Mouse (Mus musculus): ENCODE data around the gene Fmn2. TPM values are rescaled to one million over a fixed set of nuclear protein-coding genes. Genes with fewer than 3 reads are reported as not detected.

Gene Fmn2
- total and polyA plus RNA-seq, 2 experiments from 2014 or later, result 8.2 to 19.9 TPM

GRCm38 (mm10) chr1:174654565-174654964 is 152.9 kb downstream of the Fmn2 start:
- Histone ChIP-seq H3K27ac (ENCODE audit: low read depth, low read length) (no peak overlapping the region), H3K4me3 (ENCODE audit: low read depth, low read length) (no peak overlapping the region), H3K36me3 (ENCODE audit: insufficient read depth, low read length) (no peaks in the 10 kb centered on the region), H3K9me3 (ENCODE audit: low read length) (no peaks in the 10 kb centered on the region), H3K9ac (replicated peaks; ENCODE audit: low read length, poor library complexity, severe bottlenecking) (no peak overlapping the region), H3K4me1 (ENCODE audit: insufficient read depth, low read length) (no peaks in the 10 kb centered on the region; the same call in 1 of the 2 replicates), H3K4me2 (ENCODE audit: low read depth, low read length, poor library complexity, severe bottlenecking) (no peak overlapping the region), H3K27me3 (ENCODE audit: insufficient read depth, low read length) (no peaks in the 10 kb centered on the region)
- no peak for ATAC-seq (ENCODE audit: low FRiP score)
- DNase-seq (ENCODE audit: low spot score), result no peak
- WGBS, result 61% methylated on average over 5 of the region's 5 CpGs
- TF ChIP-seq CTCF (IDR thresholded peaks at IDR 0.05), result no peak

DNA sequence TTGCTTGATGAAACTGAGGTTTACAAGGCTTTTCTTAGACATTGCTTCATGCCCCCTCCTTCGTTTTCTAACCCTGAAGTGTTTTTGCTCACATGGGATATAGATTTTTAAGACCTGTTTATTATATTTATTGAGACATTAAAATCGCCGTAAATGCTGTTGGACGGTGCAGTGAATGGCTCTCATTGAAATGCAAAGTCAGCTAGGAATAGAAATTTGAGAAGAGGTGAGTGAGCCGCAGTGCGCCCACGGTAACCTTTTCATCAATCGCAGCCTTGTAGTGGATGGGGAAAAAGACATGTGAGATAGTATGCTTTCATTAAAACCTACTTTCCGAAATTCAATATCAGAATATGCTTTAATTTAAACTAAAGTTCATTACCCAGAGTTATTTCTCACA is 153.7 kb downstream of the Fmn2 start:
- Histone ChIP-seq H3K36me3 (ENCODE audit: insufficient read depth, low read length) (no peaks in the 10 kb centered on the region), H3K4me3 (ENCODE audit: low read depth, low read length) (no peak overlapping the region), H3K4me2 (ENCODE audit: low read depth, low read length, poor library complexity, severe bottlenecking) (no peak overlapping the region), H3K27ac (ENCODE audit: low read depth, low read length) (no peak overlapping the region), H3K27me3 (ENCODE audit: insufficient read depth, low read length) (no peaks in the 10 kb centered on the region), H3K9me3 (ENCODE audit: low read length) (no peaks in the 10 kb centered on the region), H3K9ac (replicated peaks; ENCODE audit: low read length, poor library complexity, severe bottlenecking) (no peak overlapping the region), H3K4me1 (ENCODE audit: insufficient read depth, low read length) (no peaks in the 10 kb centered on the region; the same call in 1 of the 2 replicates)
- WGBS, result 54% methylated on average over 9 of the region's 9 CpGs
- DNase-seq (ENCODE audit: low spot score), result no peak
- no peak for TF ChIP-seq CTCF (IDR thresholded peaks at IDR 0.05)
- no peak for ATAC-seq (ENCODE audit: low FRiP score)

- Histone ChIP-seq H3K9me3 (ENCODE audit: low read length) (no peaks in the 10 kb centered on the region), H3K4me1 (ENCODE audit: insufficient read depth, low read length) (no peaks in the 10 kb centered on the region; the same call in 1 of the 2 replicates), H3K9ac (replicated peaks; ENCODE audit: low read length, poor library complexity, severe bottlenecking) (no peak overlapping the region), H3K27me3 (ENCODE audit: insufficient read depth, low read length) (no peaks in the 10 kb centered on the region), H3K27ac (ENCODE audit: low read depth, low read length) (no peak overlapping the region), H3K4me3 (ENCODE audit: low read depth, low read length) (no peak overlapping the region), H3K36me3 (ENCODE audit: insufficient read depth, low read length) (no peaks in the 10 kb centered on the region), H3K4me2 (ENCODE audit: low read depth, low read length, poor library complexity, severe bottlenecking) (no peak overlapping the region)
- DNase-seq (ENCODE audit: low spot score) (no peak), ATAC-seq (ENCODE audit: low FRiP score) (no peak)
- WGBS, result 94% methylated on average over 4 of the region's 4 CpGs
- TF ChIP-seq CTCF (IDR thresholded peaks at IDR 0.05), result no peak
These were observed 154.9 kb downstream of the Fmn2 start for GRCm38 (mm10) chr1:174656554-174656953.

DNA sequence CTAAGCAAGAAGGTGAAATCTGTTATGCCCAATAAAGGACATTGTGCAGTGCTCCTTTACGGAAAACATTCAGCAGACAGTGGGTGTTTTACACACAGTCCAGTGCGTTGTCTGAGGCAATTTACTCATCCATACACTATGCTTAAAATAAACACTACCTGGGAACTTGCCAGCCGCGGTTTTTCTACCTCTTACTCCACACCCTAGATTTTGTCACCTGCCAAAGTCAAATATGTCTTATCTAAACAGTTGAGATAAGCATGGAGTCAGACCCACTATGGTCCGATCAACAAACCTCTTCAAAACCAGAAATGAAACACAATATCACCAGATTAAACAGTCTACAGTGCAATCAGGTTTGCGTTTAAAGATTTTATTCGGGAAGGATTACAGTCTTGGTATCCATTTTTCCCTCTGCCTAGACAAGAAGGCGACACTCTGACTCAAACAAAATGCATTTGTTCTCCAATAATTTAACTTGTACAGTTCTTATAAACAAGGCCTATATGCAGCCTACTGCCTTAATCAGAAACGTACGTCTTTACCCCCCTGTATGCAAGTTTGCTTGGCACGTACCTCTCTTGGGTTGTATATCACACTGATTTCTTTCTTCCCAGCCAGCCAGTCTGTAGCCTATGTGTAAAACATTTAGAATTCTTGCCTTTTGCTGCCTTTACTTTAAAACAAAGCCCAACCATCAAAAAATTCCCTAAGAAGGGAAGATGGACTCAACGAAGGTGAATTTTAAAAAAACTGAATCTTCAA is 158.0 kb downstream of the Fmn2 start:
- H3K4me1 ChIP-seq (ENCODE audit: insufficient read depth, low read length), result no peaks in the 10 kb centered on the region; the same call in 1 of the 2 replicates
- no peak overlapping the region for H3K9ac ChIP-seq (replicated peaks; ENCODE audit: low read length, poor library complexity, severe bottlenecking)
- H3K27ac ChIP-seq (ENCODE audit: low read depth, low read length), result no peak overlapping the region
- TF ChIP-seq CTCF (IDR thresholded peaks at IDR 0.05), result no peak
- H3K9me3 ChIP-seq (ENCODE audit: low read length), result no peaks in the 10 kb centered on the region
- WGBS, result 90% methylated on average over 12 of the region's 12 CpGs
- ATAC-seq (ENCODE audit: low FRiP score) (no peak), DNase-seq (ENCODE audit: low spot score) (no peak)
- H3K27me3 ChIP-seq (ENCODE audit: insufficient read depth, low read length), result no peaks in the 10 kb centered on the region
- H3K4me3 ChIP-seq (ENCODE audit: low read depth, low read length), result no peak overlapping the region
- H3K4me2 ChIP-seq (ENCODE audit: low read depth, low read length, poor library complexity, severe bottlenecking), result no peak overlapping the region
- no peaks in the 10 kb centered on the region for H3K36me3 ChIP-seq (ENCODE audit: insufficient read depth, low read length)

DNA sequence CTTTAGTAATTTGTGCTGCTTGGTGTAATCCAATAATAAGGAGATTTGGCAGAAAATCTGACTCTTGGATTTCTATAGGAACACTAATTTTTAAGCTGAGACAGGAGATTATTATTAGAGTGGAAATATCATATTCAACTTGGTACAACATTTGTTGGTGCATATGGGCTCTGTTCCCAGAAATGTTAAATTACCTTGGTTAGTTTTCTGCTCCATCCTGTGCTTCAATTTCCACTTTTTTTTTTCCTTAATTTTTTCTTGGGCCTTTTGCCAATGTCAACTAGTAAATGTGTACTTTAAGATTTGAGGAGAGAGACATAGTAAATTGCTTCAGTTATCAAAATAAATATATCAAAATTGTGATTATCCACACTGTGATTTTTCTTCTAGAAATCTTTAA is 163.5 kb downstream of the Fmn2 start:
- Histone ChIP-seq H3K36me3 (ENCODE audit: insufficient read depth, low read length) (no peaks in the 10 kb centered on the region), H3K4me2 (ENCODE audit: low read depth, low read length, poor library complexity, severe bottlenecking) (no peak overlapping the region), H3K27ac (ENCODE audit: low read depth, low read length) (no peak overlapping the region), H3K4me3 (ENCODE audit: low read depth, low read length) (no peak overlapping the region), H3K9me3 (ENCODE audit: low read length) (no peaks in the 10 kb centered on the region), H3K9ac (replicated peaks; ENCODE audit: low read length, poor library complexity, severe bottlenecking) (no peak overlapping the region), H3K27me3 (ENCODE audit: insufficient read depth, low read length) (no peaks in the 10 kb centered on the region), H3K4me1 (ENCODE audit: insufficient read depth, low read length) (no peaks in the 10 kb centered on the region)
- no peak for ATAC-seq (ENCODE audit: low FRiP score)
- no peak for TF ChIP-seq CTCF (IDR thresholded peaks at IDR 0.05)
- DNase-seq (ENCODE audit: low spot score), result no peak

- H3K4me3 ChIP-seq (ENCODE audit: low read depth, low read length), result no peak overlapping the region
- no peak for TF ChIP-seq CTCF (IDR thresholded peaks at IDR 0.05)
- no peaks in the 10 kb centered on the region for H3K4me1 ChIP-seq (ENCODE audit: insufficient read depth, low read length)
- WGBS, result 52% methylated on average over 1 of the region's 1 CpGs
- no peak for DNase-seq (ENCODE audit: low spot score)
- no peak overlapping the region for H3K9ac ChIP-seq (replicated peaks; ENCODE audit: low read length, poor library complexity, severe bottlenecking)
- no peaks in the 10 kb centered on the region for H3K27me3 ChIP-seq (ENCODE audit: insufficient read depth, low read length)
- no peak overlapping the region for H3K4me2 ChIP-seq (ENCODE audit: low read depth, low read length, poor library complexity, severe bottlenecking)
- no peak overlapping the region for H3K27ac ChIP-seq (ENCODE audit: low read depth, low read length)
- ATAC-seq (ENCODE audit: low FRiP score), result no peak
- no peaks in the 10 kb centered on the region for H3K36me3 ChIP-seq (ENCODE audit: insufficient read depth, low read length)
- H3K9me3 ChIP-seq (ENCODE audit: low read length), result no peaks in the 10 kb centered on the region
These were observed 167.5 kb downstream of the Fmn2 start for GRCm38 (mm10) chr1:174669132-174669531.
